Mouse (Mus musculus) hematopoietic stem cell, adult 5-6 weeks (primary cell): ENCODE results near the gene Fyn. TPM values are rescaled to one million over a fixed set of nuclear protein-coding genes. Genes with fewer than 3 reads are reported as not detected.

ENCODE experiments used
- ATAC-seq, 2 experiments: fragments of 125-278 bp in 1 of 2; replicated peaks in 1 of 2; 2 replicates each; pipeline ENCODE4 v1.8.0; 2016 to 2017; ENCODE audit warnings: inconsistent platforms in 2 of 2, mild to moderate bottlenecking in 2 of 2, moderate number of reproducible peaks in 2 of 2, low read depth in 1 of 2, moderate TSS enrichment in 1 of 2; ENCODE audit not compliant: low FRiP score in 2 of 2, poor library complexity in 2 of 2, severe bottlenecking in 2 of 2, insufficient read depth in 1 of 2, low TSS enrichment in 1 of 2
- total RNA-seq: library from RNA; stranded (forward); fragments of 172-1452, 232-1000 nt; gene quantifications from 2 replicates; pipeline ENCODE4 v1.2.3, GENCODE M21; 2017

Fyn gene
- total RNA-seq, 1 experiment from 2014 or later = 43.7 TPM

DNA sequence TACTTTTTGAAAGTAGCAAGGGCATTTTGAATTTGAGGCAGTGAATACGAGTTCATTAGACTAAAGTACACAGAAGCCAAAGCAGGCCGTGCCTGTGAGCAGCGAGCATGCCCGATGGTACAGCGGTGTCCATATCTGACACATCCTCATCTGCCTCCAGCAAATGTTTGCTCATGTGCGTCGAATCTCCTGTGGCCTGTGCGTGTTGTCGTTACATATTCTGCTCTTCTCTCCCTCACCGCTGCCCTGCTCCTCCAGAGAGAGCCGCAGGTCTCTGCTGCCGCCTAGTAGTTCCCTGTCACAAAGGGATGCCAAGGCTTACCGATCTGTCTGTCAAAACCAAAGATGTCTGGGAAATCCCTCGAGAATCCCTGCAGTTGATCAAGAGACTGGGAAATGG is 160.5 kb downstream of the Fyn start:
- no peak for ATAC-seq

DNA sequence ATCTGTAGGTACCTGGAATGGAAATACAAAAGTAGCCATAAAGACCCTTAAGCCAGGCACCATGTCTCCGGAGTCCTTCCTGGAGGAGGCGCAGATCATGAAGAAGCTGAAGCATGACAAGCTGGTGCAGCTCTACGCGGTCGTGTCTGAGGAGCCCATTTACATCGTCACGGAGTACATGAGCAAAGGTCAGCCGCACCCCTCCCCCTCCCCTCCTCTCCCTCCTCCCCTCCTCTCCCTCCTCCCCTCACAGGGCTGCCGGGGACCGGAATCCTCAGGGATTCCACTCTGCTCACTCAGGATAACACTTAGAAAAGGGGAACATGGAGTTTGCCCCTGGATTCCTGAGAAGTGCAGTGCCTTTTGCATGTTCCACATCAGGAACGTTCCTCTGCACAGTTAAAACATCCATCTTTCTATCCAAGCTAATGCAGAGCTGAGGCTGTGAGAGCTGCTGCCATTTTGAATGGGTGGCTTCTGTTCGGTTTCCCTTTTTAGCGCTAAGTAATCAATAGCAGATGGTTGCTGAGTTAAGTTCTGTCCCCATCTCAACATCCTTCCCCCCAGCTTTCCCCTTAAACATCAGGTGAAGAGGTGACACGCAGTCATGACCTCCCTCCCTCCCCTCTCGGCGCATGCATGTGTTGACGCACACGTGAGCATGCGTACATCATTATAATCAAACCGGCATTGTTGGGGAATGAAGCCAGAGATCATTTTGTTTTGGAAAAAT is 163.5 kb downstream of the Fyn start:
- no peak for ATAC-seq

DNA sequence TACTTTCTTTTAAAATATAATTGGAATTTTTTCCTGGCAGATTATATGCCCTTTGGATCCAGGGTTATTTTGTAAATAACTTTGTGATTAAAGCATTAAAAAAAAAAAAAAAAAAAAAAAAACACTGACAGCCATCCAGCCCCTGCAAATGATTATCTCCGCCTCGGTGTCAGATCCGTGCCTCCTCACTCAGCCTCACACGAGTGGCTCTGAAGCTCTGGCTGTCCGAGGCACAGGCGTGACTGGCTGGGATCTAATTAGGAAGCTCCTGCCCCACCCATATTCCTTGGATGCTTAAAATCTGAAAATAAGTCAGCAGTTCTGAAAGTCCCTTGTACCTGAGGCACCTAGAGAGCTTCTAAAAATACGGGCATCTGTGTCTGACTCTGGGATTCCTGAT is 164.2 kb downstream of the Fyn start:
- no peak for ATAC-seq

DNA sequence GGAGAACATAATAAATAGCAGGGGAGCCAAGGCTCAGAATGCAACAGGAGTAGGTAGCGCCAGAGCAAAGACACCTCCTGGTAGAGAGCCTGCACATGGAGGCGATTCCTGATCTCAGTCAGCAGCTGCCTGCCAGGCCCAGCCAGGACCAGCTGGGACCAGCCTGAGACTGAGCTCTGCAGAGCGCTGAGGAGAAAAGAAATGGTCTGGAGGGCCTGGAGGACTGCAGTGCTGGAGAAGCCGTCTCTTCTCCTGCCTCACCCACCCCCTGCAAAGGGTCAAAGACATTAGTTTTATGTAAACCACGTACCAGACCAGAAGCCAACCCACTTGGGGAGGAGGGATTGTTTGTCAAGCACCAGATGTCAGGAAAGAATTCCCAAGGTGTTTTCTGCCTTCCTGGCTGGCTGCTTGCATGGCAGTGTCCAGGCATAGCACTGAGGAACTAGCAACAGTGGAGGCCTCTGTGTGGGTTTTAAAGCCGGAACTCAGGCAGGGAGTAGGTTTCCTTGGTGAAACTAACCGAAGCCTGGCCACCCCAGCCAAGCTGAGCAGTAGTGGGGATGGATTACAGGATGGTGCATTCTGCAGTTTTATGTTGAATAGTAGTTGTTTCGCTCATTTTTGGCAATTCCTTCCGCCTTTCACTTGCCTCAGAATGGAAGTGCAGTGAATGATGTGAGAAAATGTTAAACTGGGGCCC is 165.8 kb downstream of the Fyn start:
- ATAC-seq = no peak

DNA sequence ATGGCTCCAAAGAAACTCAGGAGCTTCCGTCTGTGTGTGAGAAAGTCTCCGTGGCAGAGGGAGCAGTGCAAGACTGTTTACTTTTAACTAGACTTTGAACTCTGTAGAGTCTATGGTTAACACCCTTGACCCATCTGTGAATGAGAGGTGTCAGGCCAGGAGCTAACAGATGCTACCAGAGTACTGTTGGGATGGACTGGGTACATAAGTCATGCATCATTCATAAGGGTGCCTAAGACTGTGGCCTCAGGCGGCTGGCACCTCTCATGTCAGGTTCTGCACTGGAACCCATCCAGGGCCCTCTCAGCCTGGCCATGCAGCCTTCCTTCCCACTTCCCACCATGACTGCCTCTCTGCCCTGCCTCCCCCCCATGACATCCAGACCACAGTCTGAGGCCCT is 166.7 kb downstream of the Fyn start:
- ATAC-seq = no peak

DNA sequence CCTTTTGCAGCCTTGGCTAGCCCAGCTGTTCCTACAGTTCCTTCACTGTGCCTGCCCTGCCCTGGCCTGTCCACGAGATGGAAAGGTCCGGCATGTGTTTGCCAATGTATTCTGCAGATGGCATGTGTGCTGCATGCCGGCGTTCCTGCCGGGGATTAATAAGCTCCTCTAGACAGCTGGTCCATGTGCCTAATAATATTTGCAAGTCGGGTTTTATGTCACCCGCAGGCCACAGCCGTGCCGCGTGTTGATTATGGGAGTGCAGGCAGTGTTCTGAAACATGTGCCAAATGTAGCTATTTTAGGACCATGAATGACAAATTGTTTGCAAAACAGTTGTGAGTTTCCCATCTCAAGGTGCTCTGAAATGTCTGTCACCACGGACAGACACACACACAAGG is 167.6 kb downstream of the Fyn start:
- no peak for ATAC-seq

DNA sequence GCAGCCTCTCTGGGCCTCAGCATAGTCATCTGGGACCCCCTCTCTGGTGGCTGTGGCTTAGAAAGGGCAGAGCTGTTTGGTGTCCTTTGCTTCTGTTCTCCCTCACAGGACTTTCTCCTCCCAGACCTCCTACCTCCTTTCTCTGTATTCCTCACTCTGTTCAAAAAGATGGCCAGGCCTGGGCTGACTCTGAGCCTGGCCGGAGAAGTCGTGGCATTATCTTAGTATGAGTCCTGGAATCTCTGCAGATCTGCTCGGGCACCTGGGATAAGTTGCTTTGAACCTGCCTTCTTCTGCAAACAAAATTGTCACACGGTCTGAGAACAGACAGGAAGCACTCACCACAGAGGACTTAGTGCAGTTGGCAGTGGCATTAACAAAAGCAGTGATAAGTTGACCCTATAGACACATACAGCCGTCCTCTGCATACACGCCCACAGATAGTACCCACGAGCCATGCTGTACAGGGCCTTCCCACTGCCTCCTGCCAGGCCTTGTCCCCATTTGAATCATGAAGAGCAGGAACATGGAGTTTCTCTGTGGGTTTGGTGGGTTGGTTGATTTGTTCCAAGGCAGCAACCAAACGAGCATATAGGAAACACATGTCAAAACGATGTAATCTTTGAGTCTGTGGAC is 171.5 kb downstream of the Fyn start:
- ATAC-seq = peak; percentile 34 to 56

DNA sequence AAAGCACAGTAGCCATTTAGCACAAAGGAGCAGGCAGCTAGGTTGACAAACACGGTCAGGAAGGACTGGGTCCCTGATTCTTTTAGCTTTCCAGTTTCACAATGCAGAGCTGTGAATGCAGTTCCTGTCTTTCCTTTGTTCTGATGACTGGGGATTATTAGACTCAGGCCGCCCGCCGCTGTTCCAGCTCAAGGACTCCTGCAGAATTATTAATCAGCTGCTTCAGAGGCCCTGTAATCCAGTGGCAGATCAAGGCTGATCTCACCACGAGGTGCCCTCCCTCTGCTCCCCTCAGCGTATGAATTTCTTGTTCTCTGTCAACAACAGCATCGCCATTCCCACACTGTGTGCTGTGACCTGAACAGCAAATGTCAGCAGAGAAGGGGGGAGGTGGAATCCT is 172.3 kb downstream of the Fyn start:
- ATAC-seq = no peak

DNA sequence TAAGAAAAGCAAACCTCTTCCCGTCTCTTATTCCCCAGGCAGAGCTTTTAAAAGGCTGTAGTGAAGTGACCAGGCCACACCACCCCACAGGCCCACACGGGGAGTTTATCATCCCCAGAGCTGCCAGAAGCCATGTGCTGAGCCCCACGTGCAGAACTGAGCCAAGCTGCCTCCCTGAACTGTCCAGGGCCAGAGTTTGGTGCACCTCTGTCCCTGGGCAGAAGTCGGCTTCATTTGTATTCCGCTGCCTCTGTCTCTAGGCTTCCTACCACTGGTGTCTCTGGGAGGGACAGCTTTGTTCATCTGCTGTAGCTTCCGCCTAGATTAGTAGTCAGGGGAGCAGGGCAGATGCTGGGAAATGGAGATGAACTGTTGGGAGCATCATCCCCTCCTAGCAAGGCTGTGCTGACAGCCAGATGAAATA is 172.8 kb downstream of the Fyn start:
- ATAC-seq = no peak

DNA sequence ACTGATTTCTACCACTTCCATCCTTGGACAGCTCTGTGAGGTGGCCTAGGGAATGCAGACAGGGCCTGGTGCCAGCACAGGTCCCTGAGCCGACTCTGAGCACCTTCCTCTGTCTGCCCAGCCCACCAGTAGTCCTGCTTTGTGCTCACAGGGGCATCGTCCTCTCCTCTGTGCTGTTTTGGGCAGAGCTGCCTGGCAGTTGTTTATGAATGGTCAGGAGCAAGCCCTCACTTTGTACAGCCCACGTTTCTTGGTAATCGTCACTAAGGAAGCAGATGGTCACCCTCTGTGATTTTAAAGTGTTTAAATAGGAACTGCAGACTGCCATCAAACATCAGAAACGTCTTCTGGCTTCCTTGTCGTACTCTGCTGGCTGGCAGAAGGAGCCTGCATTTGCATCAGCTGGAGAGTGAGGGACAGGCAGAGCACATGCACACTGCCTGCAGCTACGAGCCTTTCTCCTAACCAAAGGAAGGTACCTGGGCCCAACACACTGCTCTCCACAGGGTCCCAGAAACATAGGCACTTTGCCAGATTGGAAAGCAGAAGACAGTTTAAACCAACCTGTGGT is 173.4 kb downstream of the Fyn start:
- peak; percentile 74 for ATAC-seq

DNA sequence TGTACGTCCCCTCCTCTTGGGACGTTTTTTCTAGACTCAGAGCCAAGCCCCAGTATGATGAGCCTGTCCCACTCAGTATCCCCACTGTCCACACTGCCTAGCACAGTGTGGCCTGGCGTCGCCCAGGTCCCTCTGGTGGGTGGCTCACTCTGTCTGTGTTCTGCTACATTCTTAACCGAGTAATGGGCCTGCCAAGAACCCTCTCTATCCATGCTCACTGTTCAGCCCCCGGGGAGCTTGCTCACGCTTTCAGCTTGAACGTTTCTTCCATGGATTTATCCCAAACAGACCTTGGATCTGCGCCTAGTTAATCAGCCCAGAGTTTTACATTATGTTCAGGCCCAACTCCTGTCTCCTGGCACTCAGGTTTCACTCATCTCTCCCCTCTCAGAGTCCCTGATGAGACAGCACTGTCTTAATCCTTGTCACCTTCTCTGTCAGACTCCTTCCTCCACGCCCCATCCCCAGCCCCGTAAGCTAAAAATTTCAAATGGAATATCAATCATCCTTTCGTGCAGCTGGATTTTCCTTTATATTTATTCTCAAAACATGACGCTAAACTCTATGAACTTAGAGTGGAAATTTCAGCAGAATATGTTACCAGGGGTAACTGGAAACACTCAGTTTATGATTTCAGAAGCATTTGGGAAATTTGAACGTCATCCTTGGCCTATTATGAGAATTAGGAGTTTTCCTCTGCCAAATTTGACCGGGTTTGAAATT is 174.0 kb downstream of the Fyn start:
- ATAC-seq = peak in 1 of 2 experiments; percentile 6; a peak in 2 of 4 replicates

DNA sequence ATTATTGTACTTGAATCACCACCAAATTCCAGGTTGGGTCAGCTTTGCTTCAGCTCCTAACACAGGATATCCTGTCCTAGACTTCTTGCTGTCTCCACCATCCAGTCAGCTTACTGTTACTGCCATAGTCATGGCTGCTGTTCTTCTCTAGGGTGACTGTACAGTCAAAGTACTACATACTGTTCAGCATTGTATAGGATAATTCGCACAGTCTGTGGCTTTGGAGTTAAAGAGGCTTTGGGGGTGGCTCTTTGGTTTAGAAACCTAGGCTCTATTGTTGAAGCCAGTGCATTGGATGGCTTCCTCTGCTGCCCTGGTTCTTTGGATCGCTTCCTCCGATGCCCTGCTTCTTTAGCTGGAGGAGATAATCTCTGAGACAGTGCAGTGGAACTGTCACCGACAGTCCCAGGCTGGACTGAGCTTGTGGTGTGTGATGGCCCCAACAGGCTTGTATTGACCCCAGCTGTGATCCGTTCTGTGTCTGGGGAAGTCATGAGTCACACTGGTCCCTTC is 174.7 kb downstream of the Fyn start:
- no peak for ATAC-seq

DNA sequence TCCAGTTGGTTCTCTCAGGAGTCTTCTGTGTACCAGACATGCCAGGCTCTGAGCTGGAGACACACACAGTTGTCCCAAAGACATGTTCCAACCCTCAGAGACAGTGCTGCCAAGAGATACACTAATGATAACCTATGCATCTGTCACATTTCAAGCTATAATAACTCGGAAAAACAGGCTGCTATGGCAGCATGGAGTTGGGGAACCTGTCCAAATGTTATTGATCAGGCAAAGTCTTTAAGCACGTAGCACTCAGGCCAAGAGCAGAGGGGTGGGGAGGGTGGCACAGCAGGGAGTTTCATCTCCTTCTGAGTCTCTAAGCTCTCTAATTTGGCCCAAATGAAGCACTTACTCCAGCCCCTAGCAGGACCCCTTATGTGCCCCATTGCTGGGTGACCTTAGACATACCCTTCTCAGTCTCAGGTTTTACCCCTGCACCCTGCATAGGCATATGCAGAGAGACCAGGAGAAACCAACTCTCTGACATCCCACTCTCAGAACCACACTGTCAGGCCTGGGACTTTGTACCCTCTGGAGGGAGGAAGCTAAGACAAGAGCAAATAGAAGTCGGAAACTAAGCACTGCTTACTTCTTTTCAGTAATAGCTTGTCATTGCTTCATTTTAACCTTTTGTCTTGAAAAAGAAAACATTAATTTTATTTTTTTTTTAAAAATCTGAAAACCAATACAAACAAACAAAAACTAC is 178.9 kb downstream of the Fyn start:
- no peak for ATAC-seq

DNA sequence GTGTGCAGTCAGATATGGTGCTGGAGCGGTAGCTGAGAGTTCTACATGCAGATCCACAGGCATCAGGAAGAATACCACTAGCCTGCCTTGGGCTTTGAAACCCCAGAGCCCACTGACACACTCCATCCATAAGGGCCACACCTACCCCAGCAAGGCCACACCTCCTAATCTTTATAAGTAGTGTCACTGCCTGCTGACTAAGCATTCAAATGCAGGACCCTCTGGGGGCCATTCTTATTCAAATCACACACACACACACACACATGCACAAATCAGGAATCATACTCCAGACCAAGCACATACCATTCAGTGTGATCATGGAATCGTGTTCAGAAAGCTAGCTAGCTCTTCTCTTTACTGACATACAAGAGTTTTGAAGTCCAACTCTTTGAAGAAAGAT is 182.1 kb downstream of the Fyn start:
- ATAC-seq = no peak

DNA sequence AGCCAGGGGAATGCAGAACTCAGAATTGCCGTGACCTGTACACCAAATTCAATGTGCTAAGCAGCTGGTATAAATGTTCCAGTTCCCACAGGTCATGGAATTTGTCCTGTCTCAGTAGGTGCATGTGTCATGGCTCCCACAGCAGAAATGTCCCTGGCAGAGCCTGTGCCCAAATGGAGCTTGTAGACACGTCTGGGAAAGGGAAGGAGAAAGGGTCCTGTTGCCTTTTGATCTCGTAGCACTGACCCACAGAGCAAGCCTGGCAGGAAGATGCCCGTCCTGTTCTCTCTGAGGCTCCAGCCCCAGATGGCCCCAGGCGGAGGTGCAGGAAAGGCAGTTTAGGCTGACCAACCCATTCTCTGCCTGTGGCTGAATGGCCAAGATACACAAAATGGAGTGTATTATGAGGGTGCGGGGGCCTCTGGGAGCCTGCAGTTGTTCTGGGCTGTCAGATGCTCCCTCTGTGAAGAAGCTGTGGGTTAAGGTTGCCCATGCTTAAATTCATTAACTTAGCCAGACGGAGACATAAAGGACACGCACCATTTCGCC is 183.1 kb downstream of the Fyn start:
- ATAC-seq = no peak

DNA sequence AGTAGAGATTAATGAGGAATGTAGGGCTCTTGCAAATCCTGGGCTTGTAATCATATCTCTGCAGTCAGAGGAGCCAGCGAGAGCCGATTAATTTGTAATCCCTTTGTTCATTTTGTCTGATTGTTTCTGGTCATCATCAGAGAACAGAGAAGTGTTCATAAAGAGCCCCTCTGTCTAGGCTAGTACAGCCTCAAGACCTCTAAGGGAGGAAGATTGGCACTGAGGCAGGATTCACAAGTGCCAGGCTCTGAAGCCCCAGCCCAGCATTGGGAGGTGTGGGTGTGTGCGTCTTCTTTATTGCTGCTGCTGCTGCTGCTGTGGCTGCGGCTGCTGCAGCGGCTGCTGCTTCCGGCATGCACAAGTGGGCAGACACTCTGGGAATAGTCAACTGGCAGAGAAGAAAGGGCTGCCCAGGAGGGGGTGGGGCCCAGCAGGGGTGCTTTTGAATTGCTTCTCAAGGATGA is 183.7 kb downstream of the Fyn start:
- ATAC-seq = no peak

DNA sequence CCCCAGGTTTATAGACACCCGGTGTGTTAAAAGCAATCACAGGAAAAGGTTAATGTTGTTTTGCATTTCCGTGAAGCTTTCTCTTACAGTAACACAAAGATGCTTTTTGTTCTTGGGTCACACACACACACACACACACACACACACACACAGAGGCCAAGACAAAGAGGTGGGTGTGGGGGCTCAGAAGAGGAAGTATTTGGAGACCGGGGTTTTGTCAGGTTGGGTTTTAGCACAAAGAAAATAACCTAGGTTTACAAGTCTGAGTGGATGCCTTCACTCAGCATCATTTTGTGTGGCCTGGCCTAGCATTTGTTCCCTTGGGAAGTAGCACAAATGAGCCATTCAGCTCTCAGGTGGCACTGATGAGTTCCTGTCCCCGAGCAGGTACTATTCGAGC is 184.2 kb downstream of the Fyn start:
- ATAC-seq = no peak
